Mouse (Mus musculus) T-cell, adult 2 months (primary cell): ENCODE data around the gene Sec31b.

Experiments
- DNase-seq: peaks from one replicate; pipeline ENCODE4 v3.0.0; 2022; ENCODE audit warnings: low spot score

Gene Sec31b

DNA sequence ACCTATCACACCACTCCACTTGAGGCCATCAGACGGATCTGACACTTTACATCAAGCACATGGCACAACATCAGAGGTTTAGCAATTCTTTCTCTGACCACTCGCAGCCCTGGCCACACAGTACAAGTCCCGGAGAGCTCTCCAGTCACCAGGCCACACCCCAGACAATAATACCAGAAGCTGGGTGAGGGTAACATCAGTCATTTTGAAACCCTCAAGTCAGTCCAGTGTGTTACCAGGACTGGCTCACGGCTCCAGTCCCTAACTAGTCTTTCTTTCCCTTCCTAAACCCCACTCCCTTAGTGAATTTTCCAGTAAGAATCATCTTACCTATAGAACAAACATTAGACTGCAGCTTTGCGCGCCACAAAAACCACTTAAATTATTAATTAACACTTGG is 15.6 kb downstream of the Sec31b start:
- DNase-seq = no peak

GRCm38 (mm10) chr19:44525551-44526205 is 20.0 kb downstream of the Sec31b start:
- DNase-seq = no peak

DNA sequence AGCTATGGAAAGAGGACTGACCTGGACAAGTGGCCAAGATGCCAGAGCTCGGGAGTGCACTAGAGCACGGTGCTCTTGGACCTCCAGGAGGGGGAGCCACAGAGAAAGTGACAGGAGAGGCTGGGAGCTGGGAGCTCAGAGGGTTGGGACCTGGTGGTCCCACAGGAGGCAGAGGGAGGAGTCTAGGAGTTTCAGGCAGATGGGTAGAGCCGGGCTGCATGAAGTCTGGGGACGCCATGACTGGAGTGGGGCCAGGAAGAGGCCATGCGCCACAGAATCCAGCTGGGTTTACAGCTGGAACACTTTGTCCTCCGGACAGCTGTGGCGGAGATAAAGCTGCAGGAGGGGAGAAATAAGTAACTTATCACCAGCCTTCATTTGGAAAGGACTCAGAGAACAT is 26.5 kb downstream of the Sec31b start:
- no peak for DNase-seq

DNA sequence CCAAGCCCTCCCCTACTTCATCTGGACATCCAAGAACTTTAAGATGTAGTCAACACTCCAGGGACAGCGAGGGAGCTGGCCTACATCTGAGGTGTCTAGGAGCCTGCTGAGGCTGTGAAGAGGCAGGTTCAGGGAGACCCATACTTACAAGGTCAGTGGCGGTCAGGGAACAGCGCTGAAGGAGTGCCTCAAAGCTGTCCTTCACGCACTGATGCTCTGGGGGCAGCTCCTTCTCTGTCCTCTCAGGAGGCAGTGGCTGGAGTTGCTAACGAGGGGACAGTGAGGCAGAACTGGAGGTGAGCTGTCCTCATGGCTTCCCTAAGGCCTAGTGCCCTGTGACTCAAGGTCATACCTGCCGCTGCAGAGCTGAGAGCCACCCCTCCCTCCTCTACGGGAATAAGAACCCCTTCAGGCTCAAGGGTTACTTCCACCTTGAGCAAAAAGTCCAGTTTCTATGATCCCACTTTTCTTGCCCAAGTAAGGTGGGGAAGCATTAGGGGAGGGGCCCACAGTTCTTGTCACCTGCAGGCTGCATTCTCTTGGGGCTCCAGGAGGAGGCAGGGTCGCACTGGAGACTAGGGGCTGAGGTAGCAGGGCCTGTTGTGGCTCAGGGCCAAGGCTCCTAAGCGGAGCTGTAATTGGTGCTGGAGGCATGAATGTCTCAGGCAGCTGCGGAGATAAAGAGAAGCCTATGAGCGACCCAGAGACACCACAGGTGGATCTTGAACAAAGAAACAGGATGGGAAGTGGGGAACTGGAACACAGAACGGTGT is 27.5 kb downstream of the Sec31b start:
- no peak for DNase-seq

DNA sequence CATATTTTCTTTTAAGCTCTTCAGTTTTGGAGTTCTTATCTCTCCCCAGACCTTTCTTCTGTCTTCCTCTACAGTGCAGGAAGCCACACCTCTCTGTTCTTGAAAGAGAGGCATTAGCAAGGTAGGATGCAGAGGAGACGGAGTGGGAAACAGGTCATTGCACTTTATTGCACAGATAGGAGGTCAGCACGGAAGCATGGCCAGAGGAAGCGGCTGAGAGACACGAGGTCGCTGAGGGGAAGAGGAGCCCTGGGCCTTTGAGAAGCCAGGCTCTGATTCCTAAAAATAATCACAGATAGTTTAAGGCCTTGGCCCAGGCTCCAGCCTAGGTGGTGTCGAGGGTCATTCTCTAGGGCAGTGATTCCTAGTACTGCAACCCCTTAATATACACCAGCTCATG is 29.9 kb downstream of the Sec31b start:
- DNase-seq = no peak

DNA sequence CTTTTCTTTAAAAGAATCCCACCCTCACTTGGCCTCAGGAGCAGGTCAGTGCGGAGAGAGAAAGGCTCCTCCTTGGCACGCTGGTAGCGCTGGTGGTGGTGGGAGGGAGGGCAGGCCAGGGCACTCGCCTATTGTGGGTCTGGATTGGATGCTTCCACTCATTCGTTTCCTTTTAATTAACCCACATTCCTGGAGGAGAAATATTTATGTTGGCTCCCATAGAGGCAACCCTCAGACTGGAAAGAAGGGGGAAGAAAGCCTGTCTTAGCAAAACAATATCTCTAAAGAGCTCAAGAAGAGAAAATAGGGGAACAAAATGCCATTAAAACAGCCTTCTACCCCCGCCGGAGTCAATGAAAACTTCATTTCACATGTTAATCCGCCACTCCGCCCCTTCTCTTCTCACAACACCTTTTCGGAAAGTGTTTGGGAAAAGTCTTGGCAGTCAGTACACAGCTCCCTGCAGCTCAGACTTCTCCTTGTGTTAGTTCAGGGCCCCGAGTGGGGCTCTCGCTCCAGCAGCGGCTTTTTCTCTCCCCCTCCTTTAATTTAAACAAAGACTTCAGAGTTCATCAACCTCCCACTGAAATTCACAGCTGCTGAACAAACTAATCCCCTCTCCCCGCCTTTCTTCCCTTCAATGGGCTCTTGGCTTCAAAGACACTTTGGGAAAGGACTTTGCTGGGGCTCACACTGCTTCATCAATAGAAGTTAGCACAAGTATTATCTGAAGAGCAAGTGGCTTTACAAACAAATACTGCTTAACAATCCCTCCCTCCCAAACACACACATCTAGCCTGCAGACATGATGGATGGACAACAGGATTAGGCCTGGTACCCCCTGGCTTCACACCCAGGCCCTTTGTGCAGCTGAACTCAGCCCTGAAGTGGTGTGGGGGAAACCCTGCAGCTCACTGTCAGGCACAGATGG is 30.9 kb downstream of the Sec31b start:
- no peak for DNase-seq

DNA sequence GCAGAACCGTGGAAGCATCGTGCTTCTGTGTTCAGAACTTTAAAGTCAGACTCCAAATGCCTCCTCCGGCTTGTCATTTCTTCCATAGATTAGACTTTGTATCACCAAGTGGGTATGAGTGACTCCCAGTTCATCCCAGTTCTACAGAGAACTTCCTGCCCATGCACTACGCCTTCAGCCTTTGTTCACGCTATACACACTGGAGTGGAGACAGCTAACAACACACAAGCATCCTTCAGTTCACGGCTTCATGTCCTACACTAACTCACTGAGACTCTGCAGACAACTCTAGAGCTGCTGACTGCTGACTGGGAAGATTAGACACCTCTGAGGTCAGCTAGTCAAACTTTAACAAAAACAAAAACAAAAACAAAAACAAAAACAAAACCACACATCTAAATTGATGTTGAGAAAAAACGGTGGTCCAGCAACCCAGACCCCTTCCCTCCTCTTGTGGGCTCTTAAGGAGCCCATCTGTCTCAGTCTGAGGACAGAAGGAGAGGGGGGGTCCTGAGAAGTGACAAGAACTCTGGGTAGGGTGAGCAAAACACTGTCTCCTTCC is 31.7 kb downstream of the Sec31b start:
- no peak for DNase-seq

GRCm38 (mm10) chr19:44513054-44513833 is 32.4 kb downstream of the Sec31b start:
- DNase-seq = no peak

- no peak for DNase-seq
These were observed 33.1 kb downstream of the Sec31b start for GRCm38 (mm10) chr19:44512601-44513000.

DNA sequence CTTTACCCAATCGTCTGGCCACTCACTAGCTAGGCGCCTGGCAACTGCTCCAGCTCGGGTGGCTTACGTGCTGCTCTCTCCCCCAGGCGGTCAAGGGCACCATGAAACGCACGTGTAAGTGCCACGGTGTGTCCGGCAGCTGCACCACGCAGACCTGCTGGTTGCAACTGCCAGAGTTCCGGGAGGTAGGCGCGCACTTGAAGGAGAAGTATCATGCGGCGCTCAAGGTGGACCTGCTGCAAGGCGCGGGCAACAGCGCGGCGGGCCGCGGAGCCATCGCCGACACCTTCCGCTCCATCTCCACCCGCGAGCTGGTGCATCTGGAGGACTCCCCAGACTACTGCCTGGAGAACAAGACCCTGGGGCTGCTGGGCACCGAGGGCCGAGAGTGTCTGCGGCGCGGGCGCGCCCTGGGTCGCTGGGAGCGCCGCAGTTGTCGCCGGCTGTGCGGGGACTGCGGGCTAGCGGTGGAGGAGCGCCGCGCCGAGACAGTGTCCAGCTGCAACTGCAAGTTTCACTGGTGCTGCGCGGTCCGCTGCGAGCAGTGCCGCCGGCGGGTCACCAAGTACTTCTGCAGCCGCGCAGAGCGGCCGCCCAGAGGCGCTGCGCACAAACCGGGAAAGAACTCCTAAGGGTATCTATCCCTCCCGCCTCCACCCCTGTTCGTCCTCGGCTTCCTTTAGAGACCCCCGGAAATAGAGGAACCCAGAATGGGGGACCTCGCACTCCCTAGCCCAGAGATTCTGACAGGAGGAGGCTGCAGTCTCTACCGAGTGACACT is 34.0 kb downstream of the Sec31b start:
- no peak for DNase-seq

DNA sequence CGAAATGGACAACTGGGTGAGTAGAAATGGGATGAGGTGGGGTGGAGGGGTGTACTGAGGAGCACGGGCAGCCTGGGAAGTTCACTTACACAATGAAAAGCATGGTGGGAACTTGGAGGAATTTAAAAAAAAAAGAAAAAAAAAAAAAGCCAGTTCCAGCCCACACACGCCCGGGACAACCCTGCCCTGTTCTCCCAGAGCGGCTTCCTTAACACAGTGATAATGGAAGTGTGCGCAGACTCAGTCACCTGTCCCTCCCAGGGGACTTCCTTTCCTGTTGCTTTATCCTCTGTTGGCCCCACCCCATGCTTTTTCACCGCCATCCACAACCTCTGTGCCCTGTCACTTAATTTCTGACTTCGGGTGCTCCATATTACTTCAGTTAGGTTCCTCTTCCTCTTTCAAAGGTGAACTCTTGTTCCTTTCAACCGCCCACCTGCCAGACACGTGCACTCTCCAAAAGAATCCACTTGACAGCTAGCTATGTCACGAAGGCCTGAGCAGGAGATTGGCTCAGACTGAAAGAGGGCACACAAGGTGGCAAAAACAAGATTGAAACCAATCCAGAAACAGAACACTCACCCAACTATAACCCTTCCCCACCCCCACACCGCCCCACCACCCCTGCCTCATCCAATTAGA is 35.0 kb downstream of the Sec31b start:
- DNase-seq = peak; percentile 6

- no peak for DNase-seq
These were observed 42.9 kb downstream of the Sec31b start for GRCm38 (mm10) chr19:44502741-44503140.

GRCm38 (mm10) chr19:44501925-44502324 is 43.7 kb downstream of the Sec31b start:
- DNase-seq = no peak

DNA sequence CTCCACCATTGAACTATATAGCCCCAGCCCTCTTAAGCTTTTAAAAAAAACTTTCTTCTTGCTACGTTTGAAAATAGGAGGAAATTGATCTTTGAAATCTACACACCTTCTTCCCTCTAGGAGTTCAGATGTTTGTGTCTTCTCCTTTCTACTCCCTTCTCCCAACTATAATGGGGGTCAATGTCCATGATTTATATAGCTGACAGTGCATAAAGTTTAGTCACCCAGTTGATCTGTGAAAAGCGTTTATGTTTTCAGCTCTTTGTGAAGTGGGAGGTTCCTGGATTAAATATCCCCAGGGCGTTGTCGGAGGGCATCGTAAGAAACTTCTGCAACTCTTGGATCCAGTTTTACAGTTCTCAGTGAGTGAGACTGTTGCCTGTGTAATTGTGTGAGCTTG is 45.4 kb downstream of the Sec31b start:
- DNase-seq = no peak

GRCm38 (mm10) chr19:44498936-44499335 is 46.7 kb downstream of the Sec31b start:
- no peak for DNase-seq

- DNase-seq = no peak
These were observed 48.7 kb downstream of the Sec31b start for GRCm38 (mm10) chr19:44496941-44497340.

GRCm38 (mm10) chr19:44496511-44496910 is 49.2 kb downstream of the Sec31b start:
- no peak for DNase-seq

DNA sequence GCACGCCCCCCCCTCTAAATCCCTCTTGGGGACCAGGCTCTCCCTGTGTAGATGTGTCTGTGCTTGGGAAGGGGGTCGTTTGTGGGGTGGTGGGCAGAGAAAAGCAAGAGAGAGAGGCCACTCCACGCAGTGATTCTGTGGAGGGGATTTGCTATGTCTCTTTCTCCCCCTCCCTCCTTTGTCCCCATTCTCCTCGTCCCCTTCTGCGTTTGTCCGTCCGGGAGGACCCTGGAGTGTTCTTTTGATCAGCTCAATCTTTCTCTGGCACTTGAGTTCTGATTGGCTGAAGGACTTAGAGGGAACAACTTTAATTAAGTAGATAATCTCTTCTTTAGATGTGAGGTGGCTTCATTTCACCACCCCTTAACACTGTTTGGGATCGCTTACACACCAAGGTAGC is 52.5 kb downstream of the Sec31b start, which contains the start of gene Wnt8b:
Wnt8b (plus strand) TSS at position 345 of the 400 bp plus-strand sequence.
- no peak for DNase-seq

DNA sequence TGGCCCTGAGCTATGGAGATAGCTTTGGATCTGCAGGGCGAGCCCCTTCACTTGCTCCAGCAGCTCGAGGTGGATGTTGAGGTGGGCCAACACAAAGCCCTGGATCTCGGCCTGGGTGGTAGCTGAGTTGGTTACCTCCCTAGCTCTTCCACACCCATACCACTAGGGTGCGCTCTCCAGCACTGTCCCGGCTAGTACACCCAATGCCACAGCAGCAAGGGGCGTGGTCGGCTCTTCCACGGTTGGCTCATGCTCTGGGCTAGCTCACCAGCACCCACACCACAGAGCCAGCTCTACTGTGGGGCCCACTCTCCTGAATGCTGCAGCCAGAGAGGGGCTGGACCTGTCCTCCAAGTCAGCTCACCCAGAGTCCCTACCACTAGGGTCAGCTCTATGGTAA is 58.4 kb downstream of the Sec31b start:
- DNase-seq = peak; percentile 46

- DNase-seq = no peak
These were observed 69.1 kb downstream of the Sec31b start for GRCm38 (mm10) chr19:44476541-44476940.
